Mouse (Mus musculus) ES-Bruce4 (cell line): ENCODE measurements around the gene Pam.

Experiments used
- CTCF ChIP-seq: IDR thresholded peaks from one replicate; pipeline ENCODE4 v1.8.1; 2011; ENCODE audit warnings: low read depth, low read length
- EP300 ChIP-seq: IDR thresholded peaks from 2 replicates; pipeline ENCODE4 v1.6.1; 2011; ENCODE audit warnings: low read depth, low read length; ENCODE audit not compliant: insufficient read depth
- POLR2A ChIP-seq: IDR thresholded peaks from one replicate; pipeline ENCODE4 v1.8.1; 2011; ENCODE audit warnings: low read length; ENCODE audit not compliant: insufficient read depth

DNA sequence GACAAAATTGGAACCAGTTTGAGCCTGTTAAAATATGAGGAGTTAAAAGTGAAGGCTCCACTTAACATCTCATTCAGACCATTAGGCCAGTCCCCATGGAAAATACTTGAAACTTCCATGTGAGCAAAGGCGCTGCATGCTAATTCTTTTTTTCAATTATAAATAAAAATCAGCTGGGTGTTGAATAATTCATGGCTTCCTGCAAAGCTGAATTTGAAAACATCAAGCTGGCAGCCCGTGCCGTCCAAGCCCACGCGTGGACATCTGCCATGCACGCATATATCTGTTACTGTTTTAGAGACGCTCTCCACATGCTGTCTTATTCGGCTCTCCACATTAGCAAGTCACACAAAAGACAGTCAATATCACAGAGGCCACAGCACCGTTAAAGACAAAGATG, 232.3 kb downstream of the Pam start:
- TF ChIP-seq CTCF (no peak), EP300 (no peak), POLR2A (no peak)
